Mouse (Mus musculus): ENCODE measurements around the gene Usf1. TPM values are rescaled to one million over a fixed set of nuclear protein-coding genes. Genes with fewer than 3 reads are reported as not detected.

Usf1 gene
- polyA plus RNA-seq, 1 experiment from 2014 or later: 113 TPM

Other genes starting within 250 kb of the Usf1 start
- gene Pcp4l1, start 215.0 kb upstream of the Usf1 start, polyA plus RNA-seq (2016; fragmentation: Nextera tagmentation; extraction: Ambion mirVana): 2.0 and 2.8 TPM in 2 replicates
- 0.17 and 0.43 TPM in 2 replicates for gene Nr1i3, start 197.3 kb upstream of the Usf1 start, polyA plus RNA-seq (2016; fragmentation: Nextera tagmentation; extraction: Ambion mirVana)
- gene Tomm40l, start 188.8 kb upstream of the Usf1 start, polyA plus RNA-seq (2016; fragmentation: Nextera tagmentation; extraction: Ambion mirVana): 29.7 and 31.9 TPM in 2 replicates
- 2.1 and 3.1 TPM in 2 replicates for gene Apoa2, start 186.3 kb upstream of the Usf1 start, polyA plus RNA-seq (2016; fragmentation: Nextera tagmentation; extraction: Ambion mirVana)
- gene Fcer1g, start 176.9 kb upstream of the Usf1 start, polyA plus RNA-seq (2016; fragmentation: Nextera tagmentation; extraction: Ambion mirVana): 15.9 and 21.0 TPM in 2 replicates
- 10.5 and 11.0 TPM in 2 replicates for gene Adamts4, start 160.9 kb upstream of the Usf1 start, polyA plus RNA-seq (2016; fragmentation: Nextera tagmentation; extraction: Ambion mirVana)
- 251 and 257 TPM in 2 replicates for gene Ndufs2, start 159.9 kb upstream of the Usf1 start, polyA plus RNA-seq (2016; fragmentation: Nextera tagmentation; extraction: Ambion mirVana)
- 82.1 and 84.8 TPM in 2 replicates for gene B4galt3, start 141.0 kb upstream of the Usf1 start, polyA plus RNA-seq (2016; fragmentation: Nextera tagmentation; extraction: Ambion mirVana)
- 71.9 and 75.9 TPM in 2 replicates for gene Ppox, start 130.1 kb upstream of the Usf1 start, polyA plus RNA-seq (2016; fragmentation: Nextera tagmentation; extraction: Ambion mirVana)
- 132 and 134 TPM in 2 replicates for gene Usp21, start 123.3 kb upstream of the Usf1 start, polyA plus RNA-seq (2016; fragmentation: Nextera tagmentation; extraction: Ambion mirVana)
- gene Ufc1, start 116.3 kb upstream of the Usf1 start, polyA plus RNA-seq (2016; fragmentation: Nextera tagmentation; extraction: Ambion mirVana): 108 and 111 TPM in 2 replicates
- gene Dedd, start 82.2 kb upstream of the Usf1 start, polyA plus RNA-seq (2016; fragmentation: Nextera tagmentation; extraction: Ambion mirVana): 59.2 and 62.9 TPM in 2 replicates
- 43.8 and 43.9 TPM in 2 replicates for gene Nit1, start 65.7 kb upstream of the Usf1 start, polyA plus RNA-seq (2016; fragmentation: Nextera tagmentation; extraction: Ambion mirVana)
- gene Pfdn2, start 65.6 kb upstream of the Usf1 start, polyA plus RNA-seq (2016; fragmentation: Nextera tagmentation; extraction: Ambion mirVana): 123 and 128 TPM in 2 replicates
- gene Klhdc9, start 50.5 kb upstream of the Usf1 start, polyA plus RNA-seq (2016; fragmentation: Nextera tagmentation; extraction: Ambion mirVana): 2.0 and 2.2 TPM in 2 replicates
- gene Nectin4, start 41.2 kb upstream of the Usf1 start, polyA plus RNA-seq (2016; fragmentation: Nextera tagmentation; extraction: Ambion mirVana): 6.2 and 7.8 TPM in 2 replicates
- gene Arhgap30, start 22.4 kb upstream of the Usf1 start, polyA plus RNA-seq (2016; fragmentation: Nextera tagmentation; extraction: Ambion mirVana): 0.75 and 0.91 TPM in 2 replicates
- gene Tstd1, start 7.6 kb downstream of the Usf1 start, polyA plus RNA-seq (2016; fragmentation: Nextera tagmentation; extraction: Ambion mirVana): 7.5 and 7.7 TPM in 2 replicates
- gene F11r, start 26.2 kb downstream of the Usf1 start, polyA plus RNA-seq (2016; fragmentation: Nextera tagmentation; extraction: Ambion mirVana): 32.9 and 36.8 TPM in 2 replicates
- 11.7 and 12.6 TPM in 2 replicates for gene Alyref2, start 92.2 kb downstream of the Usf1 start, polyA plus RNA-seq (2016; fragmentation: Nextera tagmentation; extraction: Ambion mirVana)
- not detected in 2 replicates for gene Itln1, start 124.0 kb downstream of the Usf1 start, polyA plus RNA-seq (2016; fragmentation: Nextera tagmentation; extraction: Ambion mirVana)
- gene Cd244a, start 147.9 kb downstream of the Usf1 start, polyA plus RNA-seq (2016; fragmentation: Nextera tagmentation; extraction: Ambion mirVana): 0.10 TPM in 2 replicates
- gene Ly9, start 196.1 kb downstream of the Usf1 start, polyA plus RNA-seq (2016; fragmentation: Nextera tagmentation; extraction: Ambion mirVana): 0.14 and 0.20 TPM in 2 replicates
- not detected in 2 replicates for gene Slamf7, start 241.7 kb downstream of the Usf1 start, polyA plus RNA-seq (2016; fragmentation: Nextera tagmentation; extraction: Ambion mirVana)

Data from limb, embryonic 12.5 days (tissue).